Mouse (Mus musculus): Measurements from ENCODE around the gene Aldh3b2.

Aldh3b2 gene

GRCm38 (mm10) chr19:3972229-3972628, at the start of gene Aldh3b2:
Gene Aldh3b2 (plus strand): TSS chr19:3972328.
- DNase-seq: peak; percentile 71

- DNase-seq: no peak
These were observed 49.3 kb upstream of the Aldh3b2 start for GRCm38 (mm10) chr19:3922661-3923371.

- no peak for DNase-seq
These were observed 48.5 kb upstream of the Aldh3b2 start for GRCm38 (mm10) chr19:3923586-3923985.

GRCm38 (mm10) chr19:3924190-3924589, 47.9 kb upstream of the Aldh3b2 start:
- no peak for DNase-seq

- DNase-seq: no peak
These were observed 47.3 kb upstream of the Aldh3b2 start for GRCm38 (mm10) chr19:3924868-3925267.

GRCm38 (mm10) chr19:3925859-3926258, 46.3 kb upstream of the Aldh3b2 start:
- no peak for DNase-seq

GRCm38 (mm10) chr19:3926279-3926678, 45.8 kb upstream of the Aldh3b2 start:
- DNase-seq: no peak

GRCm38 (mm10) chr19:3926685-3927084, 45.4 kb upstream of the Aldh3b2 start:
- no peak for DNase-seq

GRCm38 (mm10) chr19:3927989-3928388, 44.1 kb upstream of the Aldh3b2 start:
- no peak for DNase-seq

GRCm38 (mm10) chr19:3928779-3929178, 43.3 kb upstream of the Aldh3b2 start:
- no peak for DNase-seq

GRCm38 (mm10) chr19:3929211-3929941, 42.8 kb upstream of the Aldh3b2 start, which contains the start of gene Aldh3b1:
Gene Aldh3b1 (minus strand): TSS chr19:3929808.
- DNase-seq: peak; percentile 70

- DNase-seq: no peak
These were observed 41.7 kb upstream of the Aldh3b2 start for GRCm38 (mm10) chr19:3930262-3931057.

- no peak for DNase-seq
These were observed 40.4 kb upstream of the Aldh3b2 start for GRCm38 (mm10) chr19:3931716-3932115.

GRCm38 (mm10) chr19:3935032-3935895, 36.9 kb upstream of the Aldh3b2 start, which contains the start of gene Unc93b1:
Gene Unc93b1 (plus strand): TSS chr19:3935186.
- DNase-seq: peak; percentile 63

GRCm38 (mm10) chr19:3935896-3936850, 36.0 kb upstream of the Aldh3b2 start:
- DNase-seq: peak; percentile 53

GRCm38 (mm10) chr19:3942315-3942714, 29.8 kb upstream of the Aldh3b2 start:
- no peak for DNase-seq

GRCm38 (mm10) chr19:3942986-3943735, 29.0 kb upstream of the Aldh3b2 start:
- peak; percentile 86 for DNase-seq

- peak; percentile 53 for DNase-seq
These were observed 26.1 kb upstream of the Aldh3b2 start for GRCm38 (mm10) chr19:3945872-3946564.

GRCm38 (mm10) chr19:3946715-3947114, 25.4 kb upstream of the Aldh3b2 start:
- DNase-seq: peak; percentile 67

- no peak for DNase-seq
These were observed 24.3 kb upstream of the Aldh3b2 start for GRCm38 (mm10) chr19:3947813-3948212.

Data from liver (tissue).